Mouse (Mus musculus) gastrocnemius, adult 2 months (tissue): Measurements from ENCODE around the gene Zfp207. TPM values are rescaled to one million over a fixed set of nuclear protein-coding genes. Genes with fewer than 3 reads are reported as not detected.
"Not testable (repeated sequence)": the region's sequence is repeated elsewhere in the genome, so short reads cannot be mapped to it uniquely, and the experiment has no call there.

Experiments
- DNase-seq: peaks from one replicate; pipeline ENCODE4 v3.0.0; 2022
- H3K27ac ChIP-seq: fragments of 200-600 bp; 2 replicates; pipeline ENCODE4 v1.8.1; 2022; ENCODE audit warnings: mild to moderate bottlenecking
- H3K4me3 ChIP-seq: fragments of 200-600 bp; 2 replicates; pipeline ENCODE4 v1.8.1; 2022; ENCODE audit warnings: mild to moderate bottlenecking, moderate library complexity
- CTCF ChIP-seq: fragments of 200-600 bp; IDR thresholded peaks from 2 replicates; pipeline ENCODE4 v1.8.1; 2022; ENCODE audit warnings: antibody characterized with exemption, mild to moderate bottlenecking, moderate library complexity
- intact Hi-C: fragments of 180-260 bp; cut with DNase I; formaldehyde crosslinking; loops from one replicate; pipeline ENCODE4 v1.15.1; 2025
- total RNA-seq, 2 experiments: library from RNA; stranded (reverse); gene quantifications; 2 replicates each; pipeline ENCODE4 v1.2.3; 2021

Zfp207 gene
- total RNA-seq, 2 experiments from 2014 or later = 60.9 to 61.1 TPM

DNA sequence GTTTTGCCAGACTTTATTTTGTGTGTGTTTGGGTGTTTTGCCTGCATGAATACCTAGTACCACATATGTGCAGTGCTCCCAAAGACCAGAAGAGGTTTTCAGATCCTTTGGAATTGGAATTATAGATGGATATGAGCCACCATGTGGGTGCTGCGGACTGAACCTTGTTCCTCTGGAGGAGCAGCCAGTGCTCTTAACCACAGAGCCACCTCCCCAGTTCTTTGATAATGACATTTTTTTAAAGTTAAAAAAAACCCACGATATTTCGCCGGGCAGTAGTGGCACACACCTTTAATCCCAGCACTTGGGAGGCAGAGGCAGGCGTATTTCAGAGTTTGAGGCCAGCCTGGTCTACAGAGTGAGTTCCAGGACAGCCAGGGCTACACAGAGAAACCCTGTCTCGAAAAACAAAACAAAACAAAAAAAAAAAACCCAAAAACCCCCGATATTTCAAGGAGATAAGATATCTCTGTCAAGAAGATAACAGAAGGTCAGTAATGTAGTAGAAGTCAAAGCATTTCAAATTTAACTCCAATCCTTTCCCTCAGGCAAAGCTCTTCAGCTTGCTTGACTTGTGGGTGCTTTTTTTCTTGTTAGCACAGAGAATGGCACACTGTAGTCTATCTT, 38.5 kb downstream of the Zfp207 start:
- Histone ChIP-seq H3K27ac (no peak overlapping the region), H3K4me3 (no peak overlapping the region)
- intact Hi-C loops = no loop called here
- DNase-seq = no peak
- TF ChIP-seq CTCF = no peak

DNA sequence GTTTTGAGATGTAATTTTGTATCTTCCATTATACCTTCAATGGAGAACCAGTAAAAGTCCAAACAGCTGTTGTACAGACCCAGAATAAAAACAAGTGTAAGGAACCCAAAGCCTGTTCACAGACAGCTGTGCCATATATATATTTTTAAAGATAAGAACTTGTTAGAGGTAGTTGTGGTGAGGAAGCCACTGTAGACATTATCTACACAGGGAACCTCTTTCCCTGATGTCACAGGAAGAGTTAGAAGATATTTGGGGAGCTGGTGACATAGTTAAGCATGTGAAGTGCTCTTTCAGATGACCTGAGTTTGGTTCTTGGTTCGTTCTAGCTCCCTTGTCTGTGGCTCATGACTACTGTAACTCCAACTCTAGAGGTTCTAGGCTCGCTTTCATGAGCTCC, 41.6 kb downstream of the Zfp207 start:
- intact Hi-C loops = no loop called here
- Histone ChIP-seq H3K27ac (no peak overlapping the region), H3K4me3 (no peak overlapping the region)
- DNase-seq = no peak
- no peak for TF ChIP-seq CTCF

DNA sequence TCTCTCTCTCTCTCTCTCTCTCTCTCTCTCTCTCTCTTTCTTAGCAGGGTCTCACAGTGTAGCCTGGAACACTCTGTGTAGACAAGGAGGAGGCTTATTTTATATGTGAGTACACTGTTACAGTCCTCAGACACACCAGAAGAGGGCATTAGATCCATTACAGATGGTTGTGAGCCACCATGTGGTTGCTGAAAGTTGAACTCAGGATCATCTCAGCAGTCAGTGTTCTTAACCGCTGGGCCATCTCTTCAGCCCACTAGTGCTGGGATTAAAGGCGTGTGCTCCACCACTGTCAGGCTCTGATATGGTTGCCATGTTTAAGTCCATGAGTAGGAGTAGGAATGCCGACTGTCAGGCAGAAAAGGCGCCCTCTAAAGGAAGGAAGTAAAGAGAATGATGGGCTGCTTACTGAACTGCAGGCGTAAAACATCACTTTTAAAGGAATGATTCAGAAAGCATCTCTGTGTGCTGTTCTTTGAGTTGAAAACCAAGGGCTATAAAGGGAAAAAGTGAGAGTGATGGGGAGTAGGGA, 42.2 kb downstream of the Zfp207 start:
- no peak for DNase-seq
- Histone ChIP-seq H3K4me3 (no peak overlapping the region), H3K27ac (no peak overlapping the region)
- no peak for TF ChIP-seq CTCF
- intact Hi-C loops = no loop called here

GRCm38 (mm10) chr11:80426029-80426813, 43.1 kb downstream of the Zfp207 start:
- H3K4me3 ChIP-seq, intact Hi-C loops, H3K27ac ChIP-seq, DNase-seq: not testable (repeated sequence)

DNA sequence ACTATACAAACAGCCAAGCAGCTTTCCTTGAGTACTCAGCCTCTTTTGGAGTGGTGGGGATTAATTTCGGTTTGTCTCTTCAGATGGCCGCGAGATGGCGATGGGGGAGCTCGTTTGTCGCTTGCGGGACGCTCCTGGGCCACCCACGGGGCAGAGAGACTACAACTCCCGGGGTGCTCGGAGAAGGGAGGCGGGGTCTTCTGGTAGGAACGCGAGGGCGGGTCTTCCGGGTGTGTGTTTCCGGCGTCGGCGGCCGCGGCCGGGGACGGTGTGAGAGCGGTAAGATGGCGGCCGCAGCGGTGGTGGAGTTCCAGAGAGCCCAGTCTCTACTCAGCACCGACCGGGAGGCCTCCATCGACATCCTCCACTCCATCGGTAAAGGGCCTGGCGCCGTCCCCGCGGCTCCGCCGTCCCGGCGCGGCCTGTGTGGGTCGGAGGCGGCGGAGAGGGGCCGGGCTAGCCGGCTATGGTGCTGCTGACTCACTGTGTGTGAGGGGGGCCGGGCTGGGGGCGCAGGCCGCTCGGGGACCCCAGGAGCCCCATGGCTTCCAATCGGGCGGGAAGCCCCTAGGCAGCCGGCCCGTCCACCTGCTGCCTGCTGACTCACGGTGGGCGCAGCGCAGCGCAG, 45.4 kb downstream of the Zfp207 start, which contains the start of gene Psmd11:
Gene Psmd11 (plus strand): TSS at position 235 of the 628 bp plus-strand sequence.
- Histone ChIP-seq H3K4me3 (peak within 1 kb of the TSS; percentile 85), H3K27ac (peak within 1 kb of the TSS; percentile 98)
- intact Hi-C loops = loop anchor here (2.0 kb wide), 1 partner anchor 242 kb away; no protein-coding TSS in a partner anchor
- TF ChIP-seq CTCF = peak; percentile 78
- DNase-seq = peak; percentile 97

- no peak for TF ChIP-seq CTCF
- peak overlapping the region; percentile 98 for H3K27ac ChIP-seq
- intact Hi-C loops = loop anchor here (2.0 kb wide), 1 partner anchor 242 kb away; no protein-coding TSS in a partner anchor
- no peak for DNase-seq
- peak overlapping the region; percentile 85 for H3K4me3 ChIP-seq
Measured at GRCm38 (mm10) chr11:80429009-80429475, 46.0 kb downstream of the Zfp207 start.

DNA sequence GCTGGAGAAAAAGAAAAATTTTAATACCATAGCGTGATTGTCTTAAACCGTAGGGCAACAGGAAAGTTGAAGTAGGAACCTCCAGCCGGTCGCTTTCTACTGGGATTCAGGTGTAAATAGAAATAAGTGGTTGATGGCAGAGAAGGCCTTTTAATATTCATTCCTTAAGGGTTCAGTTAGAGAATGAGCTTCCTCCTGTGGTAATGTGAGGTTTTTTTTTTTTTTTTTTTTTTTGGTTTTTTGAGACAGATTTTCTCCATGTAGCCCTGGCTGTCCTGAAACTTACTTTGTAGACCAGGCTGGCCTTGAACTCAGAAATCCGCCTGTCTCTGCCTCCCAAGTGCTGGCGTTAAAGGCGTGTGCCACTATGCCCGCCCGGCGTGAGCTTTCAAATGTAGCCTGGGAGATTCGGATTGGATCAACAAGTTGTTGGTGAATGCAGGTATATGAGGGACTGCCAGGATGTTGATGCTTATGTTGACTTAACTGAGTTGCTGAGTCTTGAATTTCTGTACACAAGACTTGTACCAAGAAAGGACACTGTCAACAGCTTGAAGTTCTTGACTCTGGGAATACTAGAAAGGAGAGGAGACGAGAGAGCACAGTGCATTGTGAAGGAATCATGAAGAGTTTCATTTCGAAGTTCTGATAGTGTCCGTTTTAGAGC, 46.6 kb downstream of the Zfp207 start:
- TF ChIP-seq CTCF = no peak
- peak overlapping the region; percentile 85 for H3K4me3 ChIP-seq
- intact Hi-C loops = loop anchor here (2.0 kb wide), 1 partner anchor 241 kb away; no protein-coding TSS in a partner anchor
- H3K27ac ChIP-seq = peak overlapping the region; percentile 98
- DNase-seq = no peak

GRCm38 (mm10) chr11:80430366-80430910, 47.4 kb downstream of the Zfp207 start:
- Histone ChIP-seq H3K4me3 (peak overlapping the region; percentile 85), H3K27ac (peak overlapping the region; percentile 98)
- intact Hi-C loops = no loop called here
- DNase-seq = no peak
- no peak for TF ChIP-seq CTCF

DNA sequence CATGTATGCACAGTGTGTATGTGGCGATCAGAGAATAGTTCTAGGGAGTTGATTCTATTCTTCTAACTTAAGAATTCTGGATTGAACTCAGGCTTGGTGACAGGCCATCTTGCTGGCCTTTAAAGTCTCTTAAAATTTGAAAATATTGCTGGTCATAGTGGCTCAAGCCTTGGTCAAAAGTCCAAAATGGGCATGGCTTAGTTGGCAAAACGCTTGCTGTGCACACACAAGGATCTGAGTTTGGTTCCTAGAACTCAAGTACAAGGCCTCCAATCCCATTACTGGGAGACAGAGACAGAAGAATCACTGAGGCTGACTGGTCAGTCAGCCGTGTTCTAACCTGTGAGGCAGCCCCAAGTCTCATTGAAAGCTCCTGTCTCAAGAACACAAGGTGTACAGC, 63.8 kb downstream of the Zfp207 start:
- no peak for TF ChIP-seq CTCF
- H3K4me3 ChIP-seq = no peak overlapping the region
- intact Hi-C loops = no loop called here
- H3K27ac ChIP-seq = peak overlapping the region; percentile 29; the same call in 1 of the 2 replicates
- no peak for DNase-seq

DNA sequence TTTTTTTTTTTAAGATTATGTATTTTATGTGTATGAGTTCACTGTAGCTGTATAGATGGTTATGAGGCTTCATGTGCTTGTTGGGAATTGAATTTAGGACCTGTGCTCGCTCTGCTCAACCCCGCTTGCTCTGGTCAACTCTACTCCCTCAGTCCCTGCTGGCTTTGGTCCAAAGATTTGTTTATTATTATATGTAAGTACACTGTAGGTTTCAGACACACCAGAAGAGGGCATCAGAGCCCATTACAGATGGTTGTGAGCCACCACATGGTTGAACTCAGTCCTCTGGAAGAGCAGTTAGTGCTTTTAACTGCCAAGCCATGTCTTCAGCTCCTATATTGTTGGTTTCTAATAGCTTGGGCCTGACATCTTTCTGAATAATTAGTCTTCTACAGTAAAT, 66.8 kb downstream of the Zfp207 start:
- TF ChIP-seq CTCF = no peak
- intact Hi-C loops = no loop called here
- DNase-seq = no peak
- Histone ChIP-seq H3K4me3 (no peak overlapping the region), H3K27ac (no peak overlapping the region)

DNA sequence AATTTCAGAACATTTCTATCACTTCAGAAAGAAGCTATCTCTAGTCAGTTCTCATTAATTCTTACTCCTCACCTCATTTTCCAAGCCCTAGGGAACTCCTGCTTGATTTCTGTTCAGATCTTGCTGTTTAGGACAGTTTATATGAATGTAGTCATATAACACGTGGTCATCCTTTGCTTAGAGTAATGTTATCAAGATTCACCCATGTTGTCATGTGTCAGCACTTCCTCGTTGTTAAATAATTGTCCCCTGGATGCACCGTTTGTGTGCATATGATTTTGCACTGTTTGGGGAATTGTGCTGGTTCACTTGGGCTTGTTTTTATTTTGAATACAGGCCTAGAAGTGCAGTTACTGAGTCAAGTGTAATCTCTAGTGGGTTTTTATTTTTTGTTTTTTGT, 69.2 kb downstream of the Zfp207 start:
- no peak overlapping the region for H3K4me3 ChIP-seq
- no peak overlapping the region for H3K27ac ChIP-seq
- no peak for DNase-seq
- no peak for TF ChIP-seq CTCF
- intact Hi-C loops = no loop called here

GRCm38 (mm10) chr11:80453198-80453597, 70.1 kb downstream of the Zfp207 start:
- TF ChIP-seq CTCF = no peak
- H3K27ac ChIP-seq = no peak overlapping the region
- DNase-seq = no peak
- no peak overlapping the region for H3K4me3 ChIP-seq
- intact Hi-C loops = no loop called here

Other genes with a start within 250 kb of the Zfp207 start
- gene Tefm, start 241.1 kb upstream of the Zfp207 start, total RNA-seq = 10 to 100 TPM; 18.6 to 24.1 TPM
- 1 to 10 TPM; 4.2 to 4.7 TPM for gene Adap2, start 229.2 kb upstream of the Zfp207 start, total RNA-seq
- gene Rnf135, start 199.4 kb upstream of the Zfp207 start, total RNA-seq = 1 to 10 TPM; 2.2 to 2.4 TPM
- gene Rhot1, start 174.3 kb upstream of the Zfp207 start, total RNA-seq = 10 to 100 TPM; 43.6 to 45.3 TPM
- 1 to 10 TPM; 3.9 to 7.6 TPM for gene Rhbdl3, start 82.4 kb upstream of the Zfp207 start, total RNA-seq
- 10 to 100 TPM; 36.4 to 37.9 TPM for gene 5730455P16Rik, start 5.2 kb upstream of the Zfp207 start, total RNA-seq
- 100 to 1,000 TPM; 138 to 169 TPM for gene Psmd11, start 45.3 kb downstream of the Zfp207 start, total RNA-seq
- under 1 TPM; 0.20 to 0.42 TPM for gene Cdk5r1, start 93.7 kb downstream of the Zfp207 start, total RNA-seq